Mouse (Mus musculus): ENCODE results near the gene Trpc2. TPM values are rescaled to one million over a fixed set of nuclear protein-coding genes. Genes with fewer than 3 reads are reported as not detected.
"Not testable (repeated sequence)": the region's sequence is repeated elsewhere in the genome, so short reads cannot be mapped to it uniquely, and the experiment has no call there.

Trpc2 gene
- total RNA-seq (2012; rRNA removed), result 0.36 and 1.3 TPM in 2 replicates

GRCm38 (mm10) chr7:102082816-102083215, at the start of gene Trpc2:
Gene Trpc2 (plus strand): TSS chr7:102083116.
- TF ChIP-seq MAFK (IDR thresholded peaks at IDR 0.05; ENCODE audit: insufficient read depth, low read depth, low read length), result no peak
- TF ChIP-seq ZNF384 (IDR thresholded peaks at IDR 0.05; ENCODE audit: low read depth, low read length), result no peak
- no peak for TF ChIP-seq ZC3H11A (IDR thresholded peaks at IDR 0.05; ENCODE audit: borderline replicate concordance, low read depth, low read length)
- TF ChIP-seq HCFC1 (IDR thresholded peaks at IDR 0.05; ENCODE audit: borderline replicate concordance, insufficient read depth, low read length), result no peak
- TF ChIP-seq CHD2 (IDR thresholded peaks at IDR 0.05; ENCODE audit: low read depth, low read length), result no peak
- peaks cover 21% of the 10 kb centered on the region for H3K36me3 ChIP-seq (ENCODE audit: control insufficient read depth, insufficient read depth, low read length, poor library complexity, severe bottlenecking)
- H3K9me3 ChIP-seq (ENCODE audit: control insufficient read depth, insufficient read depth, low read depth, low read length), result no peaks in the 10 kb centered on the region
- no peak for DNase-seq (ENCODE audit: low read depth, low spot score)
- in situ Hi-C loops (cut with MboI; ENCODE audit: low sequenced_read_pairs in 2 of 2, unreplicated experiment in 2 of 2), result no loop called here
- H3K9ac ChIP-seq (ENCODE audit: insufficient read depth, low read depth, low read length, poor library complexity, severe bottlenecking), result 0 out of 2 replicates have a peak within 1 kb of the TSS, but pooled peaks have one; percentile 6
- no peaks in the 10 kb centered on the region; a peak in 1 of 4 replicates for H3K4me1 ChIP-seq (ENCODE audit: control insufficient read depth in 2 of 2, insufficient read depth in 2 of 2, low read length in 2 of 2, poor library complexity in 1 of 2)
- peak within 1 kb of the TSS; percentile 11 to 13; a peak in 1 of 4 replicates for H3K4me3 ChIP-seq (ENCODE audit: insufficient read depth in 1 of 2, low read depth in 1 of 2, low read length in 2 of 2, poor library complexity in 1 of 2, severe bottlenecking in 1 of 2)
- no peak within 1 kb of the TSS for H3K27ac ChIP-seq (ENCODE audit: insufficient read depth, low read depth, low read length, poor library complexity, severe bottlenecking)

- Histone ChIP-seq H3K9me3 (ENCODE audit: control insufficient read depth, insufficient read depth, low read depth, low read length) (no peaks in the 10 kb centered on the region), H3K4me1 (ENCODE audit: control insufficient read depth in 2 of 2, insufficient read depth in 2 of 2, low read length in 2 of 2, poor library complexity in 1 of 2) (no peaks in the 10 kb centered on the region), H3K9ac (ENCODE audit: insufficient read depth, low read depth, low read length, poor library complexity, severe bottlenecking) (no peak overlapping the region), H3K27ac (ENCODE audit: insufficient read depth, low read depth, low read length, poor library complexity, severe bottlenecking) (no peak overlapping the region), H3K4me3 (ENCODE audit: insufficient read depth in 1 of 2, low read depth in 1 of 2, low read length in 2 of 2, poor library complexity in 1 of 2, severe bottlenecking in 1 of 2) (no peak overlapping the region), H3K36me3 (ENCODE audit: control insufficient read depth, insufficient read depth, low read length, poor library complexity, severe bottlenecking) (peaks cover 22% of the 10 kb centered on the region)
- TF ChIP-seq ZC3H11A (IDR thresholded peaks at IDR 0.05; ENCODE audit: borderline replicate concordance, low read depth, low read length), result peak; percentile 27; the same call in 1 of the 2 replicates
- no peak for TF ChIP-seq MAFK (IDR thresholded peaks at IDR 0.05; ENCODE audit: insufficient read depth, low read depth, low read length)
- DNase-seq (ENCODE audit: low read depth, low spot score), result no peak
- in situ Hi-C loops (cut with MboI; ENCODE audit: low sequenced_read_pairs in 2 of 2, unreplicated experiment in 2 of 2), result no loop called here
Measured at GRCm38 (mm10) chr7:102034904-102035303, 48.0 kb upstream of the Trpc2 start.

DNA sequence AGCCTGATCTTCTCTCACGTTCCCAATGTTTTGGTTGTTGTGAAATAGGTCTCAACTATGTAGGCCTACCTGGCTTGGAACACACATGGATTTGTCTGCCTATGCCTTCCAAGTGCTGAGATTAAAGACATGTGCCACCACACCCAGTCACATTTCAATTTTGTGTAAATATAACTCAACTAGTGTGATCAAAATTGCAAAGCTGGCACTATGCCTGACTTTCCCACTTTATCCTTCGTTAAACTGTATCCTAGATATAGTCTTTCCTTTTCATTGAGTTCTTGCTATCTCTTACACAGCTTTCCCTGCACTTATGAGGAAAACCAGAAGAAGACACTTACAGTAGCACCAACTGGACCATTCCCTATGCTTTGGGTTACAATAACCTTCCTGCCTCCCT, 47.4 kb upstream of the Trpc2 start:
- Histone ChIP-seq H3K9me3 (ENCODE audit: control insufficient read depth, insufficient read depth, low read depth, low read length) (no peaks in the 10 kb centered on the region), H3K36me3 (ENCODE audit: control insufficient read depth, insufficient read depth, low read length, poor library complexity, severe bottlenecking) (peaks cover 20% of the 10 kb centered on the region), H3K27ac (ENCODE audit: insufficient read depth, low read depth, low read length, poor library complexity, severe bottlenecking) (no peak overlapping the region), H3K4me1 (ENCODE audit: control insufficient read depth in 2 of 2, insufficient read depth in 2 of 2, low read length in 2 of 2, poor library complexity in 1 of 2) (no peaks in the 10 kb centered on the region), H3K4me3 (ENCODE audit: insufficient read depth in 1 of 2, low read depth in 1 of 2, low read length in 2 of 2, poor library complexity in 1 of 2, severe bottlenecking in 1 of 2) (no peak overlapping the region), H3K9ac (ENCODE audit: insufficient read depth, low read depth, low read length, poor library complexity, severe bottlenecking) (no peak overlapping the region)
- DNase-seq (ENCODE audit: low read depth, low spot score), result no peak
- TF ChIP-seq ZNF384 (IDR thresholded peaks at IDR 0.05; ENCODE audit: low read depth, low read length), result no peak
- in situ Hi-C loops (cut with MboI; ENCODE audit: low sequenced_read_pairs in 2 of 2, unreplicated experiment in 2 of 2), result no loop called here

DNA sequence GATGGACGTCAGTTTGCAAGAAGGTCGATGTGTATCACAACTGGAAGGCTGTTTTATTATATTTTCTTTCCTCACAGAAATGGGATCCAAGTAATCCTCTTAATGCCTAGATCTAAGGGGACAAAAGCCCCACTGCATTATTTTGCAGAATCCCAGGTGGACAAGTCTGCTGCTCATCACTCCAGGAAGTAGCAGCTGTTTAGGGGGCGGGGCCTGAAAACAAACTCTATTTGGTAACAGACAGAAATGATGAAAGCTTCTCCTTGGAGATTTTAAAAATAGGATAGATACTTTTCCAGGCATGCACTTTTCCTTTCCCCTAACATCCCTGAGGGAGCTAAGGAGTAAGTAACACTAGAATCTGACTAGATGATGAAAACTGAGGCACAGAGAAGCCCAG, 45.6 kb upstream of the Trpc2 start:
- peaks cover 21% of the 10 kb centered on the region for H3K36me3 ChIP-seq (ENCODE audit: control insufficient read depth, insufficient read depth, low read length, poor library complexity, severe bottlenecking)
- TF ChIP-seq CHD2 (IDR thresholded peaks at IDR 0.05; ENCODE audit: low read depth, low read length), result no peak
- TF ChIP-seq ZNF384 (IDR thresholded peaks at IDR 0.05; ENCODE audit: low read depth, low read length), result no peak
- TF ChIP-seq HCFC1 (IDR thresholded peaks at IDR 0.05; ENCODE audit: borderline replicate concordance, insufficient read depth, low read length), result no peak
- no peak for TF ChIP-seq ZC3H11A (IDR thresholded peaks at IDR 0.05; ENCODE audit: borderline replicate concordance, low read depth, low read length)
- TF ChIP-seq MAFK (IDR thresholded peaks at IDR 0.05; ENCODE audit: insufficient read depth, low read depth, low read length), result no peak
- no peaks in the 10 kb centered on the region for H3K9me3 ChIP-seq (ENCODE audit: control insufficient read depth, insufficient read depth, low read depth, low read length)
- H3K27ac ChIP-seq (ENCODE audit: insufficient read depth, low read depth, low read length, poor library complexity, severe bottlenecking), result no peak overlapping the region
- no peak overlapping the region for H3K9ac ChIP-seq (ENCODE audit: insufficient read depth, low read depth, low read length, poor library complexity, severe bottlenecking)
- DNase-seq (ENCODE audit: low read depth, low spot score), result no peak
- no peaks in the 10 kb centered on the region for H3K4me1 ChIP-seq (ENCODE audit: control insufficient read depth in 2 of 2, insufficient read depth in 2 of 2, low read length in 2 of 2, poor library complexity in 1 of 2)
- H3K4me3 ChIP-seq (ENCODE audit: insufficient read depth in 1 of 2, low read depth in 1 of 2, low read length in 2 of 2, poor library complexity in 1 of 2, severe bottlenecking in 1 of 2), result no peak overlapping the region
- in situ Hi-C loops (cut with MboI; ENCODE audit: low sequenced_read_pairs in 2 of 2, unreplicated experiment in 2 of 2), result no loop called here

GRCm38 (mm10) chr7:102042314-102042713, 40.6 kb upstream of the Trpc2 start:
- Histone ChIP-seq H3K9me3 (ENCODE audit: control insufficient read depth, insufficient read depth, low read depth, low read length) (no peaks in the 10 kb centered on the region), H3K36me3 (ENCODE audit: control insufficient read depth, insufficient read depth, low read length, poor library complexity, severe bottlenecking) (peaks cover 12% of the 10 kb centered on the region), H3K27ac (ENCODE audit: insufficient read depth, low read depth, low read length, poor library complexity, severe bottlenecking) (no peak overlapping the region), H3K4me3 (ENCODE audit: insufficient read depth in 1 of 2, low read depth in 1 of 2, low read length in 2 of 2, poor library complexity in 1 of 2, severe bottlenecking in 1 of 2) (no peak overlapping the region), H3K9ac (ENCODE audit: insufficient read depth, low read depth, low read length, poor library complexity, severe bottlenecking) (no peak overlapping the region), H3K4me1 (ENCODE audit: control insufficient read depth in 2 of 2, insufficient read depth in 2 of 2, low read length in 2 of 2, poor library complexity in 1 of 2) (no peaks in the 10 kb centered on the region)
- no peak for TF ChIP-seq MAFK (IDR thresholded peaks at IDR 0.05; ENCODE audit: insufficient read depth, low read depth, low read length)
- TF ChIP-seq CHD2 (IDR thresholded peaks at IDR 0.05; ENCODE audit: low read depth, low read length), result no peak
- TF ChIP-seq ZNF384 (IDR thresholded peaks at IDR 0.05; ENCODE audit: low read depth, low read length), result no peak
- TF ChIP-seq HCFC1 (IDR thresholded peaks at IDR 0.05; ENCODE audit: borderline replicate concordance, insufficient read depth, low read length), result no peak
- no peak for TF ChIP-seq ZC3H11A (IDR thresholded peaks at IDR 0.05; ENCODE audit: borderline replicate concordance, low read depth, low read length)
- in situ Hi-C loops (cut with MboI; ENCODE audit: low sequenced_read_pairs in 2 of 2, unreplicated experiment in 2 of 2), result no loop called here
- DNase-seq (ENCODE audit: low read depth, low spot score), result no peak

DNA sequence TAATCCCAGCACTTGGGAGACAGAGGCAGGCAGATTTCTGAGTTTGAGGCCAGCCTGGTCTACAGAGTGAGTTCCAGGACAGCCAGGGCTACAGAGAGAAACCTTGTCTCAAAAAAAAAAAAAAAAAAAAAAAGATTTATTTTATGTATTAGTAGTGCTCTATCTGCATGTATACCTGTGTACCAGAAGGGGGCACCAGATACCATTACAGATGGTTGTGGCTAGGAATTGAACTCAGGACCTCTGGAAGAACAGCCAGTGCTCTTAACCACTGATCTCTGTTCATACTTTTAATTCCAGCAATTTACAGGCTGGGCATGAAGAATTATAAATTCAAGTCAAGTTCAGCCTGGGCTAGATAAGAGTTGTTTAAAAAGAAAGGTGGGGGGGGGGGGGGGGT, 34.4 kb upstream of the Trpc2 start:
- H3K4me3 ChIP-seq (ENCODE audit: insufficient read depth in 1 of 2, low read depth in 1 of 2, low read length in 2 of 2, poor library complexity in 1 of 2, severe bottlenecking in 1 of 2); H3K36me3 ChIP-seq (ENCODE audit: control insufficient read depth, insufficient read depth, low read length, poor library complexity, severe bottlenecking); in situ Hi-C loops (cut with MboI; ENCODE audit: low sequenced_read_pairs in 2 of 2, unreplicated experiment in 2 of 2); H3K4me1 ChIP-seq (ENCODE audit: control insufficient read depth in 2 of 2, insufficient read depth in 2 of 2, low read length in 2 of 2, poor library complexity in 1 of 2); H3K27ac ChIP-seq (ENCODE audit: insufficient read depth, low read depth, low read length, poor library complexity, severe bottlenecking); DNase-seq (ENCODE audit: low read depth, low spot score); H3K9me3 ChIP-seq (ENCODE audit: control insufficient read depth, insufficient read depth, low read depth, low read length); H3K9ac ChIP-seq (ENCODE audit: insufficient read depth, low read depth, low read length, poor library complexity, severe bottlenecking): not testable (repeated sequence)
